Mouse (Mus musculus): Measurements from ENCODE around the gene Ncoa4.

Ncoa4 gene

DNA sequence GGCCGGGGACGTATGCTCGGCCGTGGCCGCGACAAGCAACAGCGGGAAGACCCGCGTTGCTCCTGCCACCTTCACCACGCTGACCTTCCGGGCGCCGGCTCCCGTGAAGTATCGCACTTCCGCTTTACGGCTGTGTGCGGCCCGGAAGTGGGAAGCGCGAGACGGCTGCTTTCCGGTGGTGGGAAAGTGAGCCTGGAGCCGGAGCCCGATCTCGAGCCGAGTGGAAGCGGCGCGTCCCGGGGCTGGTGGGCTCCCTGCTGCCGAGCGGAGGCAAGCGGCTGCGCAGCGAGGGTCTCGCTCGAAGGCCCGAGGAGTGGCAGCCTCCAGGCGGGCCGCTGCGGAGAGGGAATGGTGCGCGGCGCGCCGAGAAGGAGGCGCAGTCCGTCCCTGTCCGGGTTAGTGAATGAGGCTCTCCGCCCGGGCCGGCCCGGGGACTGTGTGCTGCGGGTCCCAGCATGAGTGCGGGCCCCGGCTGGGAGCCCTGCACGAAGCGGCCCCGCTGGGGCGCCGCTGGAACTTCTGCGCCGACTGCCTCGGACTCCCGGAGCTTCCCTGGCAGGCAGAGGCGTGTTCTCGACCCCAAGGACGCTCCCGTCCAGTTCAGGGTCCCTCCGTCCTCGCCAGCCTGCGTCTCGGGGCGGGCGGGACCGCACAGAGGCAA is 42.3 kb downstream of the Ncoa4 start, which contains the start of the genes Timm23 and Parg:
Timm23 (minus strand) TSS at position 108 of the 661 bp plus-strand sequence.
Parg (plus strand) TSS at position 159 of the 661 bp plus-strand sequence.
- DNase-seq: peak; percentile 87

DNA sequence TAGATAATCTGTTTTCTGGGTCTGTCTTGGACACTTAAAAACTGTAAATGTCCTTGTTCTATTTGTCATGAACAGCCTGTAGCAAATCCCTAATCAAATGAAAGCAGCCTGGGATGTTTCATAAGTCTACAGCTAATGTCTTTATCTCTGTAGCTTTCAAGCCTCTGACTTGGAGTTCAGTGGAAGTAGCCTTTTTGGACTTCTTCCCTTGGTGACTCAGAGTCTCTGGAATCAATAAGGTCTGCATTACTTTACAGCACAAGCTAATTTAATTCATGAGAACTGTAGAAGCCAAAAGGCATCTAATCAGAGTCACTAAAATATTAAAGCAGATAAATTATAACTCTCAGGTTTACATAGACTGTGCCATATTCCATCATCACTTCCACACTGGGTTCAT is 66.9 kb downstream of the Ncoa4 start:
- no peak for DNase-seq

DNA sequence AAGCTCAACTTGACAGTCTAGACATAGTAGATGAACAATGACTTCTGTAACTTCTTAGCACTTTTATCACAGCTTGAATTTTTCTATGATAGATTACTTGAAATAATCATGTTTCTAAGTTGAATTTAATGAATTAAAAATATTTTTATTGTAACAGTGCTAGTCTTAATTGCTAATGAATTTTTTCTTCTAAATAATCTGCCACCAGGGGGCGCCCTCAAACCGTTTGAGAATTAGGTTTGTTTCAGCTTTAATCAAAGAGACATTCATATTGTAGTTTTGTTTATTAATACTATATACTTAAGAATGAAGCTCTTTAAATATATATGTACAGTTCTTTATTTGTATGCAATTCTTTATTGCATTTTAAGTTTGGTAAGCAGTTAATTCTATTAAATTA is 69.3 kb downstream of the Ncoa4 start:
- DNase-seq: peak; percentile 74
